Mouse (Mus musculus): ENCODE data around the gene Gm12355. TPM values are rescaled to one million over a fixed set of nuclear protein-coding genes. Genes with fewer than 3 reads are reported as not detected.
"Not testable (repeated sequence)": the region's sequence is repeated elsewhere in the genome, so short reads cannot be mapped to it uniquely, and the experiment has no call there.

The Gm12355 gene
- total RNA-seq (2014; rRNA removed; ENCODE audit: low replicate concordance), result 0.15 and 0.19 TPM in 2 replicates
- 0.23 and 0.26 TPM in 2 replicates for polyA plus RNA-seq (2015; fragmentation: Nextera tagmentation; extraction: Ambion mirVana)

- H3K9me3 ChIP-seq (replicated peaks; ENCODE audit: control insufficient read depth, low read length), result no peaks in the 10 kb centered on the region
- ATAC-seq (ENCODE audit: insufficient read depth, low read depth), result no peak
- no peak for DNase-seq (ENCODE audit: low spot score)
- TF ChIP-seq CTCF (IDR thresholded peaks at IDR 0.05; ENCODE audit: low read depth), result no peak
- no peak for TF ChIP-seq EP300 (IDR thresholded peaks at IDR 0.05; ENCODE audit: low read depth)
- H3K27me3 ChIP-seq (ENCODE audit: control insufficient read depth, insufficient read depth, low read length), result no peaks in the 10 kb centered on the region
- H3K9ac ChIP-seq (replicated peaks; ENCODE audit: low read depth, low read length), result no peak within 1 kb of the TSS
- no peak within 1 kb of the TSS for H3K4me2 ChIP-seq (ENCODE audit: low read depth, low read length)
- H3K27ac ChIP-seq (ENCODE audit: low read depth), result no peak within 1 kb of the TSS
- H3K4me3 ChIP-seq (ENCODE audit: low read depth, low read length), result no peak within 1 kb of the TSS
- 89% methylated on average over 10 of the region's 10 CpGs for WGBS
- no peaks in the 10 kb centered on the region for H3K4me1 ChIP-seq (ENCODE audit: control insufficient read depth, insufficient read depth)
- H3K36me3 ChIP-seq (replicated peaks; ENCODE audit: control insufficient read depth, insufficient read depth, low read length), result no peaks in the 10 kb centered on the region
These were observed at the start of gene Gm12355, which contains the start of gene Gsdma3 for GRCm38 (mm10) chr11:98625611-98626410. Gene Gm12355 (minus strand): TSS chr11:98625661. Gene Gsdma3 (plus strand): TSS chr11:98626360.

GRCm38 (mm10) chr11:98673136-98673535 lies 47.7 kb upstream of the Gm12355 start:
- H3K27me3 ChIP-seq (ENCODE audit: control insufficient read depth, insufficient read depth, low read length); H3K9ac ChIP-seq (replicated peaks; ENCODE audit: low read depth, low read length); H3K36me3 ChIP-seq (replicated peaks; ENCODE audit: control insufficient read depth, insufficient read depth, low read length); H3K4me3 ChIP-seq (ENCODE audit: low read depth, low read length); H3K27ac ChIP-seq (ENCODE audit: low read depth); H3K4me2 ChIP-seq (ENCODE audit: low read depth, low read length); H3K9me3 ChIP-seq (replicated peaks; ENCODE audit: control insufficient read depth, low read length); H3K4me1 ChIP-seq (ENCODE audit: control insufficient read depth, insufficient read depth): not testable (repeated sequence)
- 4% methylated on average over 6 of the region's 7 CpGs for WGBS
- peak; percentile 63 for TF ChIP-seq CTCF (IDR thresholded peaks at IDR 0.05; ENCODE audit: low read depth)
- DNase-seq (ENCODE audit: low spot score) (peak; percentile 52), ATAC-seq (ENCODE audit: insufficient read depth, low read depth) (peak; percentile 76)

- Histone ChIP-seq H3K27ac (ENCODE audit: low read depth) (no peak overlapping the region), H3K9me3 (replicated peaks; ENCODE audit: control insufficient read depth, low read length) (no peaks in the 10 kb centered on the region), H3K36me3 (replicated peaks; ENCODE audit: control insufficient read depth, insufficient read depth, low read length) (no peaks in the 10 kb centered on the region), H3K9ac (replicated peaks; ENCODE audit: low read depth, low read length) (no peak overlapping the region), H3K4me3 (ENCODE audit: low read depth, low read length) (no peak overlapping the region), H3K4me1 (ENCODE audit: control insufficient read depth, insufficient read depth) (no peaks in the 10 kb centered on the region), H3K4me2 (ENCODE audit: low read depth, low read length) (no peak overlapping the region), H3K27me3 (ENCODE audit: control insufficient read depth, insufficient read depth, low read length) (peaks cover 7% of the 10 kb centered on the region; the same call in 1 of the 2 replicates)
- TF ChIP-seq EP300 (IDR thresholded peaks at IDR 0.05; ENCODE audit: low read depth) (no peak), CTCF (IDR thresholded peaks at IDR 0.05; ENCODE audit: low read depth) (no peak)
- DNase-seq (ENCODE audit: low spot score) (no peak), ATAC-seq (ENCODE audit: insufficient read depth, low read depth) (no peak)
- WGBS, result 76% methylated on average over 5 of the region's 5 CpGs
These were observed 47.0 kb upstream of the Gm12355 start for GRCm38 (mm10) chr11:98672482-98672881.

DNA sequence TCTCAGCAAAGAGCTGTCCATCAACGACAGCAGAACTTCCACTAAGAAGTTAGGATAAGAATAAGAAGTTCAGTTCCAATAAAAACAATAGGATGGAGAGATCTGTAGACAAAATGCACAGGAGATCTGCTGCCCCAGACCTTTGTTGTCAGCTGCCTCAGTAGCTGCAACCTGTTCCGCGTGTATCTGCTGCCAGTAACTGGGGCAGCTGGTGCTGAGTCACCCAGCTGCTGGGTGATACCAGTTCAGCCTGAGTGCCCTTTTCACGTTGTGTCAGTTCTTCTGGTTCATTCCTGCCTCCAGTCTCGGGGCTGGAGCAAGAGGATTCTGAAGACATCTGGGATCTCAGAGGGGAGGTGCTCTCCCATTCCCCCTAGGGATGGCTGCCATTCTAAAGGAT lies 46.4 kb upstream of the Gm12355 start:
- Histone ChIP-seq H3K4me2 (ENCODE audit: low read depth, low read length) (no peak overlapping the region), H3K4me3 (ENCODE audit: low read depth, low read length) (no peak overlapping the region), H3K9me3 (replicated peaks; ENCODE audit: control insufficient read depth, low read length) (no peaks in the 10 kb centered on the region), H3K4me1 (ENCODE audit: control insufficient read depth, insufficient read depth) (no peaks in the 10 kb centered on the region), H3K36me3 (replicated peaks; ENCODE audit: control insufficient read depth, insufficient read depth, low read length) (no peaks in the 10 kb centered on the region), H3K27me3 (ENCODE audit: control insufficient read depth, insufficient read depth, low read length) (peaks cover 14% of the 10 kb centered on the region), H3K9ac (replicated peaks; ENCODE audit: low read depth, low read length) (no peak overlapping the region), H3K27ac (ENCODE audit: low read depth) (no peak overlapping the region)
- WGBS, result 37% methylated on average over 5 of the region's 5 CpGs
- ATAC-seq (ENCODE audit: insufficient read depth, low read depth), result no peak
- no peak for TF ChIP-seq EP300 (IDR thresholded peaks at IDR 0.05; ENCODE audit: low read depth)
- TF ChIP-seq CTCF (IDR thresholded peaks at IDR 0.05; ENCODE audit: low read depth), result no peak
- DNase-seq (ENCODE audit: low spot score), result no peak

DNA sequence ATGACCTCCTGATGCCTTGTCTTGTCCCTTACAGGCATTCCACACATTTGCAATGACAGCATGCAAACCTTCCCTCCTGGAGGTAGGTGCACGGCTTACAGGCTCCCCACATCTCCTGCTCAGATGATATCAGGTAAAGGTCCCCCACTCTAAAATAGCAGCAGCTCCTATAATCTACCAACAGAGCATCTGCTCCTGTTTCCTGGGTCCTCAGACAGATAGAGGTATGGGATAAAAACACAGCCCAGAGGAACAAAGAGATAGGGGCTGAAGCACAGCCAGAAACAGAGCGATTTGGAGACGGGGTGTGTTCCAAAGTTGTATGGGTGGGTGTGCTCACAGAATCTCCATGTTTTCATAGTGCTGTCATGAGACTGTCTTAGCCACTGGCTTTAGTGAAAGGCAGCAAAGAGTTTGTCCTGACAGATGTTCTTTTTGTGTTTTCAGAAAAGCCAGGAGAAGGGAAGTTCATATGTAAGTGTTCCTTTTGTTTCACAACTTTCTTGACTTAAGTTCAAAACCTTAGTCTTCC lies 45.9 kb upstream of the Gm12355 start:
- TF ChIP-seq EP300 (IDR thresholded peaks at IDR 0.05; ENCODE audit: low read depth) (no peak), CTCF (IDR thresholded peaks at IDR 0.05; ENCODE audit: low read depth) (no peak)
- Histone ChIP-seq H3K9ac (replicated peaks; ENCODE audit: low read depth, low read length) (no peak overlapping the region), H3K27me3 (ENCODE audit: control insufficient read depth, insufficient read depth, low read length) (peaks cover 16% of the 10 kb centered on the region), H3K4me1 (ENCODE audit: control insufficient read depth, insufficient read depth) (no peaks in the 10 kb centered on the region), H3K36me3 (replicated peaks; ENCODE audit: control insufficient read depth, insufficient read depth, low read length) (no peaks in the 10 kb centered on the region), H3K9me3 (replicated peaks; ENCODE audit: control insufficient read depth, low read length) (no peaks in the 10 kb centered on the region), H3K4me2 (ENCODE audit: low read depth, low read length) (no peak overlapping the region), H3K4me3 (ENCODE audit: low read depth, low read length) (no peak overlapping the region), H3K27ac (ENCODE audit: low read depth) (no peak overlapping the region)
- WGBS, result 49% methylated on average over 3 of the region's 3 CpGs
- DNase-seq (ENCODE audit: low spot score), result no peak
- ATAC-seq (ENCODE audit: insufficient read depth, low read depth), result no peak

All from heart, postnatal 0 days (tissue).